Mouse (Mus musculus) forebrain, embryonic 16.5 days (tissue): ENCODE measurements around the gene Ppard. TPM values are rescaled to one million over a fixed set of nuclear protein-coding genes. Genes with fewer than 3 reads are reported as not detected.

Source experiments
- ATAC-seq: fragments of 200-750 bp; cut with Nextera tagmentation; 2 replicates; pipeline ENCODE4 v1.8.0; 2017; ENCODE audit warnings: mild to moderate bottlenecking, moderate library complexity
- H3K27ac ChIP-seq: fragments of 300-500 bp; sonication (generic); 2 replicates; pipeline ENCODE4 v1.5.1; 2014; ENCODE audit warnings: low read length, control low read depth
- H3K27me3 ChIP-seq: fragments of 300-500 bp; sonication (generic); replicated peaks from 2 replicates; pipeline ENCODE4 v1.6.1; 2014; ENCODE audit warnings: low read length; ENCODE audit not compliant: control insufficient read depth, insufficient read depth
- H3K36me3 ChIP-seq: fragments of 300-500 bp; sonication (generic); 2 replicates; pipeline ENCODE4 v1.6.1; 2014; ENCODE audit not compliant: control insufficient read depth, insufficient read depth
- H3K4me1 ChIP-seq: fragments of 300-500 bp; sonication (generic); replicated peaks from 2 replicates; pipeline ENCODE4 v1.6.1; 2014; ENCODE audit warnings: low read length; ENCODE audit not compliant: control insufficient read depth, insufficient read depth
- H3K4me2 ChIP-seq: fragments of 300-500 bp; sonication (generic); 2 replicates; pipeline ENCODE4 v1.6.1; 2014; ENCODE audit warnings: mild to moderate bottlenecking, low read length, control low read depth
- H3K4me3 ChIP-seq: fragments of 300-500 bp; sonication (generic); replicated peaks from 2 replicates; pipeline ENCODE4 v1.5.1; 2014; ENCODE audit warnings: mild to moderate bottlenecking, low read length, control low read depth
- H3K9ac ChIP-seq: fragments of 300-500 bp; sonication (generic); replicated peaks from 2 replicates; pipeline ENCODE4 v1.6.1; 2014; ENCODE audit warnings: low read depth, low read length, control low read depth
- H3K9me3 ChIP-seq: fragments of 300-500 bp; sonication (generic); 2 replicates; pipeline ENCODE4 v1.6.1; 2016; ENCODE audit warnings: low read length; ENCODE audit not compliant: control insufficient read depth
- WGBS: fragments of 180-500 bp; shearing (Covaris S2); extraction: QIAGEN DNeasy Blood & Tissue Kit; methylation state at CpG from one replicate; pipeline ENCODE4 v1.1.7; 2014; 5-methylcytosine and 5-hydroxymethylcytosine counted together
- polyA plus RNA-seq: library from polyadenylated mRNA; unstranded; fragments of >200 nt; fragmentation: Nextera tagmentation; extraction: Ambion mirVana; gene quantifications from 2 replicates; pipeline ENCODE4 v1.2.1, GENCODE M21; 2015

Ppard gene
- polyA plus RNA-seq, 1 experiment from 2014 or later, result 1.3 TPM

GRCm38 (mm10) chr17:28234641-28235040 is 2.1 kb downstream of the Ppard start:
- H3K4me3 ChIP-seq, result no peak overlapping the region
- no peak overlapping the region for H3K9ac ChIP-seq
- no peak overlapping the region for H3K4me2 ChIP-seq
- peaks cover 5% of the 10 kb centered on the region for H3K4me1 ChIP-seq
- H3K27me3 ChIP-seq, result no peaks in the 10 kb centered on the region
- no peak for ATAC-seq
- 85% methylated on average over 5 of the region's 5 CpGs for WGBS
- H3K27ac ChIP-seq, result no peak overlapping the region
- H3K36me3 ChIP-seq, result no peaks in the 10 kb centered on the region
- no peaks in the 10 kb centered on the region for H3K9me3 ChIP-seq

- no peak for ATAC-seq
- Histone ChIP-seq H3K9me3 (no peaks in the 10 kb centered on the region), H3K4me1 (peaks cover 5% of the 10 kb centered on the region), H3K36me3 (no peaks in the 10 kb centered on the region), H3K4me3 (no peak overlapping the region), H3K27me3 (no peaks in the 10 kb centered on the region), H3K9ac (no peak overlapping the region), H3K4me2 (no peak overlapping the region), H3K27ac (no peak overlapping the region)
- WGBS, result 83% methylated on average over 7 of the region's 7 CpGs
These were observed 3.6 kb downstream of the Ppard start for GRCm38 (mm10) chr17:28235982-28236635.

- Histone ChIP-seq H3K4me2 (no peak overlapping the region), H3K4me1 (peaks cover 5% of the 10 kb centered on the region), H3K9me3 (no peaks in the 10 kb centered on the region), H3K9ac (no peak overlapping the region), H3K27me3 (no peaks in the 10 kb centered on the region), H3K4me3 (no peak overlapping the region), H3K36me3 (no peaks in the 10 kb centered on the region), H3K27ac (no peak overlapping the region)
- 83% methylated on average over 4 of the region's 4 CpGs for WGBS
- no peak for ATAC-seq
These were observed 4.1 kb downstream of the Ppard start for GRCm38 (mm10) chr17:28236636-28237015.

GRCm38 (mm10) chr17:28237362-28237761 is 4.9 kb downstream of the Ppard start:
- no peaks in the 10 kb centered on the region for H3K36me3 ChIP-seq
- H3K27ac ChIP-seq, result no peak overlapping the region
- H3K27me3 ChIP-seq, result no peaks in the 10 kb centered on the region
- no peaks in the 10 kb centered on the region for H3K9me3 ChIP-seq
- H3K4me2 ChIP-seq, result no peak overlapping the region
- WGBS, result 52% methylated on average over 5 of the region's 5 CpGs
- no peak for ATAC-seq
- peaks cover 5% of the 10 kb centered on the region for H3K4me1 ChIP-seq
- no peak overlapping the region for H3K4me3 ChIP-seq
- no peak overlapping the region for H3K9ac ChIP-seq

GRCm38 (mm10) chr17:28237874-28238273 is 5.4 kb downstream of the Ppard start:
- no peaks in the 10 kb centered on the region for H3K27me3 ChIP-seq
- H3K4me3 ChIP-seq, result no peak overlapping the region
- 67% methylated on average over 6 of the region's 6 CpGs for WGBS
- no peak for ATAC-seq
- peaks cover 5% of the 10 kb centered on the region for H3K4me1 ChIP-seq
- no peaks in the 10 kb centered on the region for H3K9me3 ChIP-seq
- no peak overlapping the region for H3K4me2 ChIP-seq
- no peaks in the 10 kb centered on the region for H3K36me3 ChIP-seq
- H3K9ac ChIP-seq, result no peak overlapping the region
- no peak overlapping the region for H3K27ac ChIP-seq

- Histone ChIP-seq H3K9ac (no peak overlapping the region), H3K27ac (no peak overlapping the region), H3K36me3 (no peaks in the 10 kb centered on the region), H3K4me2 (no peak overlapping the region), H3K4me1 (0 out of 2 replicates have a peak, but pooled peaks cover 3% of the 10 kb centered on the region), H3K27me3 (no peaks in the 10 kb centered on the region), H3K4me3 (no peak overlapping the region), H3K9me3 (no peaks in the 10 kb centered on the region)
- 91% methylated on average over 5 of the region's 5 CpGs for WGBS
- ATAC-seq, result no peak
These were observed 8.3 kb downstream of the Ppard start for GRCm38 (mm10) chr17:28240846-28241245.

GRCm38 (mm10) chr17:28242296-28242695 is 9.8 kb downstream of the Ppard start:
- H3K4me2 ChIP-seq, result no peak overlapping the region
- WGBS, result 89% methylated on average over 6 of the region's 6 CpGs
- H3K36me3 ChIP-seq, result no peaks in the 10 kb centered on the region
- no peak for ATAC-seq
- no peaks in the 10 kb centered on the region for H3K27me3 ChIP-seq
- H3K9ac ChIP-seq, result no peak overlapping the region
- no peaks in the 10 kb centered on the region for H3K9me3 ChIP-seq
- 0 out of 2 replicates have a peak, but pooled peaks cover 3% of the 10 kb centered on the region for H3K4me1 ChIP-seq
- no peak overlapping the region for H3K27ac ChIP-seq
- H3K4me3 ChIP-seq, result no peak overlapping the region

- no peaks in the 10 kb centered on the region for H3K27me3 ChIP-seq
- H3K4me3 ChIP-seq, result no peak overlapping the region
- H3K9ac ChIP-seq, result no peak overlapping the region
- H3K27ac ChIP-seq, result no peak overlapping the region
- peaks cover 5% of the 10 kb centered on the region; the same call in 1 of the 2 replicates for H3K4me1 ChIP-seq
- no peaks in the 10 kb centered on the region for H3K36me3 ChIP-seq
- no peak for ATAC-seq
- WGBS, result 85% methylated on average over 6 of the region's 6 CpGs
- no peak overlapping the region for H3K4me2 ChIP-seq
- no peaks in the 10 kb centered on the region for H3K9me3 ChIP-seq
These were observed 11.7 kb downstream of the Ppard start for GRCm38 (mm10) chr17:28244214-28244613.

GRCm38 (mm10) chr17:28244714-28245113 is 12.2 kb downstream of the Ppard start:
- no peak overlapping the region for H3K27ac ChIP-seq
- H3K27me3 ChIP-seq, result no peaks in the 10 kb centered on the region
- no peak overlapping the region for H3K4me2 ChIP-seq
- peaks cover 6% of the 10 kb centered on the region; the same call in 1 of the 2 replicates for H3K4me1 ChIP-seq
- no peak overlapping the region for H3K9ac ChIP-seq
- 25% methylated on average over 6 of the region's 6 CpGs for WGBS
- no peaks in the 10 kb centered on the region for H3K36me3 ChIP-seq
- peak; percentile 62 for ATAC-seq
- no peak overlapping the region for H3K4me3 ChIP-seq
- no peaks in the 10 kb centered on the region for H3K9me3 ChIP-seq

- Histone ChIP-seq H3K9me3 (no peaks in the 10 kb centered on the region), H3K4me3 (no peak overlapping the region), H3K9ac (no peak overlapping the region), H3K27me3 (no peaks in the 10 kb centered on the region), H3K4me2 (no peak overlapping the region), H3K4me1 (peaks cover 6% of the 10 kb centered on the region; the same call in 1 of the 2 replicates), H3K27ac (no peak overlapping the region), H3K36me3 (no peaks in the 10 kb centered on the region)
- ATAC-seq, result no peak
- WGBS, result 70% methylated on average over 11 of the region's 11 CpGs
These were observed 14.1 kb downstream of the Ppard start for GRCm38 (mm10) chr17:28246640-28247039.
